Mouse (Mus musculus): ENCODE results near the gene Eppin.
"Not testable (repeated sequence)": the region's sequence is repeated elsewhere in the genome, so short reads cannot be mapped to it uniquely, and the experiment has no call there.

Eppin gene

DNA sequence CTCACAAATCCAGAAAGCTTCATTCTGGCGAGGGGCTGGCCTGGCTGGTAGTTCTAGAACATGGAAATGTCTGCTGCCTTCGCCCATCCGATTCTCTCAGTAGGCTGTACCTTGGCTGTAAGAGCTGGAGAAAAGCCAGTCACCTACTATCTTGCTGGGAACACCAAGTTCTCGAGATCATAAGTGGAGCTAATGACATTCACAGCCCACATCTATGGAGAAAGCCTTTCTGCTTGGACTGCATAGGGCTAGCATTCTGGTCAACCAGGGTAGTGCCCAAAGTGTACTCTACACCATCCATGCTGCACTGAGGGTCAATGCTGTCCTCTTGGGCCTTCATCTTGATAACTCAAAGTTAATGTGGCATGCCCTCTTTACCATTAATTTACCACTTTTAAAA is at the start of gene Eppin:
Eppin (minus strand) TSS at position 101 of the 400 bp plus-strand sequence.
- DNase-seq (ENCODE audit: low read depth, low spot score), result no peak

DNA sequence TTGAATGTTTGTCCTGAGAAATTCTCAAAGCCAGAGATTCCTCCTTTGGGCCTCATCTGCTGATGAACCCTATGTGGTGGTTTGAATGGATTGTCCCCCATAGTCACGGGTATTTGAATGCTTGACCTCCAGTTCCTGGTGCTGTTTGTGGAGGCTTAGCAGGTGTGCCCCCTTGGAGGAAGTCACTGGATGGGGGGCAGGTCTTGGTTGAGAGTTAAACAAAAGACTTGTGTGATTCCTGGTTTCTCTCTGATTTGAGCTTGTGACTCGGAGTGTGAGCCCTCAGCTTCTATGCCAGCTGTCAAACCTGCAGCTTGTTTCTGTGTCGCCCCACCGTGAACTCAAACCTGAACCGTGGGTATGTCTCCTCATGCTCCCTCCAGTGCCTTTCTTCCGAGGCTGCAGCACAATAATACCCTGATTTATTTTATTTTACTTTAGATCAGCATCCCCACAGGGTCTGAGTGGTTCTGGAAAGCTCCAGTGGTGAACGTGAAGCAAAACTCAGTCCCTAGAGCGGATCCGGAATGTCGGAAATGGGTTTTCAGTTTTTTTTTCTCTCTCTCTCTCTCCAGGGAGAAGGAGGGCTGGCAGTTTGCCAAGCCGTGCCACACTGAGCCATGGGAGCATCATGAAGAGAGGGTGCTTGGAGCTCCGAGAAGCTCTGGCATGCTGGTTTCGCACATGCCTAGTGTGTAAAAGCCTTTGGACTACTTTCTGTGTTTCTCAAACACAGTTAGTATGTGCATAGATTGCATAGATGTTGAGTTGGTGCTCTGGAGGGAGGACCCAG is 48.7 kb upstream of the Eppin start:
- no peak for DNase-seq (ENCODE audit: low read depth, low spot score)

DNA sequence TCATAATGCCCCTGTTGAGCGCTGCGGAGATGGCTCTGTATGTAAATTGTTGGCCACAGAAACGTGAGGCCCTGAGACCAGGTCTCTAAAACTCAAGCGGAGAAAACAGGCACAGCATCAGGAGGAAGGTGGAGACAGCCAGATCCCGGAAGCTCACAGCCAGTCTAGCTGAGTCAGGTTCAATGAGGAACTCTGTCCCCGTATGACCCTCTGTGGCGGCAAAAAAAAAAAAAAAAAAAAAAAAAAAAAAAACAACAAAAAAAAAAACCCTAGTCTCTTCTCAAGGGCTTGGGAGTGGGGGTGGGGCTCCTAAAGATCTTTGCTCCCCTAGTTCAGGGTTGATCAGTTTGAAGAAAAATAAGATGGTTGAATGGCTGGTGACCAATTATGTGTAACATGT is 47.7 kb upstream of the Eppin start:
- DNase-seq (ENCODE audit: low read depth, low spot score), result no peak

DNA sequence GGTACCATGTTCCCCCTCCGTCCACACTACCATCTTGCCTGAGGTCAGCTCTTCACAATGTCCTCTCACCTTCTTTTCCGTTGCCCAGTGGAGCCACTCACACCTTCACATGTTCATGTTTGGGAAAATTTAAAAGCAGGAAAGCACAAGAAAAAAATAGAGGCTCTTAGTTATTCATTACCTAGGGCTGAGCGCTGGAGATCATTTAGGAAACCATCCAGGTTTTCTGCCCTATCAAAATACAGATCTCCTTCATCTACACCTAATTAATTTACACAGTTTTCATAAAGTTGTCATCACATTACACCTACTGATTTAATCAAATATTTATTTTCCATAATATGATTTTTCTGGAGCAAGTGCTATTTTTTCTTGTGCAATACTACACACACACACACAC is 45.3 kb upstream of the Eppin start, which contains the start of gene Wfdc16:
Wfdc16 (minus strand) TSS at position 101 of the 400 bp plus-strand sequence.
- DNase-seq (ENCODE audit: low read depth, low spot score), result no peak

DNA sequence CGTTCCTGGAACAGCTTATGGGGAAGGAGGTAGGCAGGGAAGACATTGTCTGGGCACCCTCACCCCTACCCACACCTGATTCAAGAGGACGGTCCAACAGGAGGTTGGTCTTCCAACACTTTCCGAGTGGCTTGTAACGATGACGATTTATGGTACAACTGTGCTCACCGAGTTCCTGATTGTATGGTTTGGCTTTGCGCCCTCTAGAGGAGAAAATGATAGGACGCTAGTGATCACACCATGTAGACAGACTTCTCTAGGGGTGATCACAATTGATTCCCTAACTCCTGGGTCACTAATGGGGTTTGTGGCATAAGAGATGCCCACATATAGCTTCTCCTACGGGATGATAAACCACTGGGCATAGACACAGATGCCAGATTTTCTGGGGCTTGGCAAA is 41.9 kb upstream of the Eppin start:
- no peak for DNase-seq (ENCODE audit: low read depth, low spot score)

DNA sequence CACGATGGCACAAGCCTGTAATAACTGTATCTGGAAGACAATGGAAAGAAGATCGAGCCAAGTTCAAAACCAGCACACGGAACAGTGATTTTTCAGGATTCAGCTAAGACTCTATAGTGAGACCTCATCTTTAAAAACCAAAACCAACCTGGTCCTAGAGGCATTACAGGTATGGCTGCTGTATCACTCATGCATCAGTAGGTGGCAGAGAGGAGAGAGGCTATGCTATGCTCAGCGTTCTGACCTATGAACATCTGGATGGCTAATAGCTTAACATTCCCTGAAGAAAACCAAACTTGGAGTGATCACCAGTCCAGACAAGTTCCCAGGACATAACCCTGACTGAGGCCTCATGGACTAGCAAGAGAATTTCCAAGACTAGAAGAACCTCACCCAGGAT is 28.4 kb upstream of the Eppin start:
- DNase-seq (ENCODE audit: low read depth, low spot score), result no peak

DNA sequence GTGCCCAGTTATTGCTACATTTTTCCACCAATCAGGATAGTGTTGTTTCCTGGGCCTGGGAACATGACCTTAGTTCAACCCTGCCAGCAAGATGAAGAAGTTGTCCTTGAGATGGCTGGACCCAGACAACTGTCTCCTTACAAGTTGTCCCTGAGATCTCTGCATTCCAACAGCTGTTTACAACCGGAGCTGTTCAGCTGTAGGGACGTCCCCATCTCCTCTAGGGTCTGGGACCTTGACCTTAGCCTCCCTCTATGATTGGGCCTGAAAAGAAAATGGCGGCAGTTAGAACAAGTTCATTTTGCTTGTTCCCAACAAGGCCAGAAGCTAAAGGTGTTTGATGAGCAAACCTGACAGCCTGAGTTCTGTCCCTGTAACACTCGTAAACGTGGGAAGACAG is 25.7 kb upstream of the Eppin start:
- DNase-seq (ENCODE audit: low read depth, low spot score), result no peak

DNA sequence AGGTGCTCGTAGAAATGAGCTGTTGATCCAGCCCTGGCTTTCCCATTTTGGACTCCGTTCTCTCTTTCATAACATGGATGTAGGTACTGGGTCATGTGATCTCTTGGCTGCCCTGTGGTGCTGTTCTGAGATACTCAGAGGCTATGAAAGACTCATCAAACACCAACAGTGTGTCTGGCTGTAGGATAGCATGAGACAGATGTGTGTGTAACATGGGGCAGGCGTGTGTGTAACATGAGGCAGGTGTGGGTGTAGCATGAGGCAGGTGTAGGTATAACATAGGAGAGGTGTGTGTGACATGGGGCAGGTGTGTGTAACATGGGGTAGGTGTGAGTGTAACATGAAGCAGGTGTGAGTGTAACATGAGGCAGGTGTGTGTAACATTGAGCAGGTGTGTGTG is 22.0 kb upstream of the Eppin start:
- no peak for DNase-seq (ENCODE audit: low read depth, low spot score)

DNA sequence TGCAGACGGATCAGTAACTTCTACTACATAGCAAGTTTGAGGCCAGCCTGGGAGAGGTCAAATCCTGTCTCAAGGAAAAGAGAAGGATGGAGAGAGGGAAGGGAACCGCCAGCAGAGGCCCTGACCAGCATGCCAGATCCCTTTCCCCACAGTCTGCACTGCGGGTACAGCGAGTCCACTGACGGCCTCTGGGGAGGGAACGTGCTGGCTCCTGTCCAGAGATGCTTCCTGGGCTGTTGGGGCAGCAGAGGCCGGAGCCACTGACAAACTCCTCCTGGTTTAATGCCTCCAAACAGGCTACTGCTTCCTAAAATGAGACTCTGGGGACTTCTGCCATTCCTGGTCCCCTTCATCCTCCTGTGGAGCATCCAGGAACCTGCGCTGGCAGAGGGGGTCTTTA is 20.1 kb upstream of the Eppin start, which contains the start of the genes Wfdc6b and Wfdc8:
Wfdc6b (plus strand) TSS at position 52 of the 400 bp plus-strand sequence.
Wfdc8 (minus strand) TSS at position 156 of the 400 bp plus-strand sequence.
- not testable (repeated sequence) for DNase-seq (ENCODE audit: low read depth, low spot score)

DNA sequence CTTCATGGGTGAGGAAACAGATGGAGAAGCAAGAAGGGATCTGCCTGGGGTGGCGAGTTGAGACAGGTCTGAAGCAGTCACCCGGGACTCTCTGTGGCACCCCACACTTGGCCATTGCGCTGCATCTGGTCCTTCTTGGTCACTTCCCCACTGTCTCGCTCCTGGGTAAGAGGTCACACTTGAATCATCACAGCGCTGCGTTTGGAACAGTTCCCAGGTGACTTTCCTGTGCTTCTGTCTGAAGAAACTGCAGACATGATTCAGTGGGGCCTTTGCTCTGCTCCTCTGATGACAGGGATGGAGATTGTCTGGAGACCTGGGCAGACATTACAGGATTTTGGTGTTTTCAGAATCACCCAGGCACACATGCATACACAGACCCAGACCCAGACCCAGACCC is 15.4 kb upstream of the Eppin start:
- no peak for DNase-seq (ENCODE audit: low read depth, low spot score)

DNA sequence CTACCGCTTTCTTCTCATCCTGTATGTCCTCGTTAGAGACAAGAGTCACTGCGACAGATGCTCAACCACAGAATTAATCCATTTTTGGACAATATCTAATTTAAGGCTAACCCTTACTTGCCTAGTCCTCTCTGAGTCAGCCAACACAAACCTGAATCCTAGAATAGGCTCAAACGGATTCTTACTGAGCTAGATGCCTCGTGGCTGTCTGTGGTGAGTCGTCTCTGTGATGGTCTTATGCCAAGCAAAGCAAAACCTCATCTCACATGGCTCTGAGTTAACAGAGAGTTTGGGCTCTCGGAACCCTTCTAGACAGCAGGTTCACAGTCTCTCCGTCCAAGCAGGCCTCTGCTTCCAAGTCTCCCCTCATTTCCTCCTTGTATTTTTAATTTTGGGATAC is 11.0 kb upstream of the Eppin start:
- no peak for DNase-seq (ENCODE audit: low read depth, low spot score)

DNA sequence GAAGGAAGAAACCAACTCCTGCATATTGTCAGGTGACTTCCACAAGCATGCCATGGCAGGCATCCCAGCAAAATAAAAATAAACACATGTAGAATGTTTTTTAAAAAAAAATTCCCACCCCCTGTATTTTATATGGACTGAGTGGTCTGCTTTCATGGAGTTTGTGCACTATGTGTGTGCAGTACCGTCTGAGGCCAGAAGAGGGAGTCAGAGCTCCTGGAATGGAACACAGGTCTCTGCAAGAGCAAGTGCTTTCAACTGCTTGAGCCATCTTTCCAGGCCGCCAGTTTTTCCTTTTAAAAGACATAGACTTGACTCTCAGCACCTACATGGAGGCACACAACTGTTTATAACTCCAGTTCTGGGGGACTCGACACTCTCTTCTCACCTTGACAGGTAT is 10.1 kb upstream of the Eppin start:
- DNase-seq (ENCODE audit: low read depth, low spot score), result no peak

DNA sequence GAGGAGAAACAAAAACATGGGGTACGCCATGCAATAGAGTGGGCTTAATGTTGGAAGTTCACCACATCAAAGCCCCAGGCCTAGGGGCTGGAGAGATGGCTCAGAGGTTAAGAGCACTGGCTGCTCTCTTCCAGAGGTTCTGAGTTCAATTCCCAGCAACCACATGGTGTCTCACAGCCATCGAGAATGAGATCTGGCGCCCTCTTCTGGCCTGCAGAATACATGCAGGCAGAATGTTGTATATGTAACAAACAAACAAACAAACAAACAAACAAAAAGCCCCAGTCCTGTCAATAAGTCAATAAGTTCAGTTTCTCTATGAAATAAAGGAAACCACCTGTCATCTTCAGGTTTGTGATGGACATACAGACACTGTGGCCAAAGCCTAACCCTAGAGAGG is 6.8 kb upstream of the Eppin start:
- no peak for DNase-seq (ENCODE audit: low read depth, low spot score)

DNA sequence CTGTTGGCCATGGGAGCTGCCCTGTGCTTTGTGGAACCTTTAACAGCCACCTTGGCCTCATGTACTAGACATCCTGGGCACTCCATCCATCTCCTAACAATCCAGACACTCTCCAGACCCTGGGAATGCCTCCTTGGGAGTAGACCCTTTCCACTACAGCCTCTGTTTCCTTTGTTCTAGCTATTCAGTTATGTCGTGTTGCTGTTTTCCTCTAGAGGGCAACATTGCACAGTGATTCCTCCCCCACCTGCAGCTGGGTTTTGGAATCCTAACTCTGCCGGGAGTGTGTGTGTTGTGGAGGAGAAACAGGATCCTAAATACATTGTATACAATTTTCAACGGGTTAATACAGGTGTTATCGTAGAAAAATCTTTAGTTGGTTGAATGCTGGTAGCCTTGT is 1.4 kb downstream of the Eppin start:
- DNase-seq (ENCODE audit: low read depth, low spot score), result peak; percentile 56

DNA sequence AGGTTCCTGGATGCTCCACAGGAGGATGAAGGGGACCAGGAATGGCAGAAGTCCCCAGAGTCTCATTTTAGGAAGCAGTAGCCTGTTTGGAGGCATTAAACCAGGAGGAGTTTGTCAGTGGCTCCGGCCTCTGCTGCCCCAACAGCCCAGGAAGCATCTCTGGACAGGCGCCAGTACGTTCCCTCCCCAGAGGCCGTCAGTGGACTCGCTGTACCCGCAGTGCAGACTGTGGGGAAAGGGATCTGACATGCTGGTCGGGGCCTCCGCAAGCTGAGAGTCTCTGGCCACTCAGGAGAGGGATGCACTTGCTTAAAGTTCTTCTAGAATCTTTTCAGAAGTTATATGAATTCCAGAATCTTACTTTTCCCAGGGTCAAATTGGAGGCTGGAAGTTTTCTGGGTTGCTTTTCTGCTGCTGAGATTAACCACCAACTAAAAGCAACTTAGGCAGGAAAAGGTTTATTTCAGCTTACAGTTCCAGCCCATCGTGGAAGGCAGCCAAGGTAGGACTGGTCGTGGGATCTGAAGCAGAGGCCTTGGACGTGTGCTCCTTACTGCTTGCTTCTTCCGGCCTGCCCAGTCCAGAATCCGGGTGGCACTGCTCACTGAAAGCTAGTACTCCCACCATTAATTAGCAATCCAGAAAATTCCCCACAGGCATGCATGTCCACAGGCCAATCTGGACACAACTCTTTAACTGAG is 8.2 kb downstream of the Eppin start, which contains the start of gene Wfdc6a:
Wfdc6a (minus strand) TSS at position 423 of the 701 bp plus-strand sequence.
- DNase-seq (ENCODE audit: low read depth, low spot score), result not testable (repeated sequence)

DNA sequence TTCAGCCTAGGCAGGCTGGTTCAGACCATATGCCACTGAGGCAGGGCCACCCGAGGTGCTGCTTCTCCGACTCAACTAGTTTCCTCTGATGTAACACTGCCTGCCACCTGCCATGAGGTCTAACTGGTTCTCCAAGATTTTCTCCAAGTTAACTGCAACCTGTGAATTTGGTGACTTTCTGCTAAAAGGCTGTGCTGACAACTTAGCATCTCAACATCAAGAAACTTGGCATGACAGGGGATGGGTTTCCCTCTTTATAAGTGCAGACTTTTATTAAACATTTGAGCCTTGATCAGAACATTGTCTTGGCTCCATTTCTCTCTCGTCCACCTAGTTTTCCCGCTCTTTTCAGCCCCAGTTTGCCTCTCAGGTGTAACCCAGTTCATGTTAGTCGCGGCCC is 20.0 kb downstream of the Eppin start, which contains the start of gene Spint3:
Spint3 (minus strand) TSS at position 101 of the 400 bp plus-strand sequence.
- DNase-seq (ENCODE audit: low read depth, low spot score), result not testable (repeated sequence)

DNA sequence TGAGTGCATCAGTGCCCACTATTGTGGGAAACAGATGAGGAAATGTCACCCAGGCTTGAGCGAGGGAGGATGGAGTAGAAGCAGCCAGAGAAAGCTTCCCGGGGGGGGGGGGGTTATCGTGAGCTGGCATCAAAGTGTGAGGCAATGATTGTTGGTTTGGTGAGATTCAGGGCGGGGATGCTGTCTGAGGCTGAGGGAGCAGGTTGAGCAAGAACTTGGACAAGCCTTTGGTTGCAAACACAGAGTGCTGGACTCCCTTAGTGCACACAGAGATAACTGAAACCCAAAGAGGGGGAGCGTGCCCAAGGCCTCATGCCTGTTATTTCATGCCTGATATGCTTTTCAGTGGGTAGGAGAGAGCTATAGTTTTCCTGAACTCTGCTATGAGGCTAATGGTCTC is 25.9 kb downstream of the Eppin start:
- DNase-seq (ENCODE audit: low read depth, low spot score), result no peak

DNA sequence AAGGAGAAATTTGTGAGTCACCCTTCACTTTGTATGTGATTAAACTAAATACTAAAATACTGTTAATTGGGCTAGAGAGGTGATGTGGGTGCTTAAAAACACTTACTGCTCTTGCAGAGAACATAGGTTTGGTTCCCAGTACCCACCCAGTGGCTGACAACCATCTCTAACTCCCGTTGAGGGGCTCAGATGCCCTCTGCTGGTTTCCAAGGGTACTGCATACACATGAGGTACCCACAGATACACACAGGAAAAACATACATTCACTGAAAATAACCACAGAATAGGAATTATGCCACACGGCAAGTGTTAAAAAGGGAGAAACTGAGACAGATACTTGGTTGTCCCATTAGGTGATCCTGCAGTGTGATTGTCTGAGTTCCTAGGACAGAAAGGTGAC is 26.4 kb downstream of the Eppin start:
- DNase-seq (ENCODE audit: low read depth, low spot score), result no peak

DNA sequence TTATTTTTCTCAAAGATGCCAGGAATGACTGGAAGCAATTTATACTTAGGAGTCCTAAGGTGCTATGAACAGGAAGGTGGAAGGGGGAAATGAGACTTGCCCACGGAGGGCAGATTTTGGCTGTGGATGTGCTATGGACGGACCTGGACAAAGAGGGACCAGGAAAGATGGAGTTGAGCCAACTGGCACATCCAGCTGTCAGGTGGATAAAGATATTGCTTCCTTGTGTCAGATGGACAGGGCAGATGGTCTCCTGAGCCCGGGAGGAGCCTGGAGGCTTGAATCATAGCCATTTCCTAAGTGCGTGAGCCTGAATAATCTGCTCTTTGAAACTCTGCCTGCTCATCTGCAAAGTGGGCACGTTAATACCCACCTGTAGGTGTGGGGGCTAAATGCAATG is 29.0 kb downstream of the Eppin start:
- no peak for DNase-seq (ENCODE audit: low read depth, low spot score)

DNA sequence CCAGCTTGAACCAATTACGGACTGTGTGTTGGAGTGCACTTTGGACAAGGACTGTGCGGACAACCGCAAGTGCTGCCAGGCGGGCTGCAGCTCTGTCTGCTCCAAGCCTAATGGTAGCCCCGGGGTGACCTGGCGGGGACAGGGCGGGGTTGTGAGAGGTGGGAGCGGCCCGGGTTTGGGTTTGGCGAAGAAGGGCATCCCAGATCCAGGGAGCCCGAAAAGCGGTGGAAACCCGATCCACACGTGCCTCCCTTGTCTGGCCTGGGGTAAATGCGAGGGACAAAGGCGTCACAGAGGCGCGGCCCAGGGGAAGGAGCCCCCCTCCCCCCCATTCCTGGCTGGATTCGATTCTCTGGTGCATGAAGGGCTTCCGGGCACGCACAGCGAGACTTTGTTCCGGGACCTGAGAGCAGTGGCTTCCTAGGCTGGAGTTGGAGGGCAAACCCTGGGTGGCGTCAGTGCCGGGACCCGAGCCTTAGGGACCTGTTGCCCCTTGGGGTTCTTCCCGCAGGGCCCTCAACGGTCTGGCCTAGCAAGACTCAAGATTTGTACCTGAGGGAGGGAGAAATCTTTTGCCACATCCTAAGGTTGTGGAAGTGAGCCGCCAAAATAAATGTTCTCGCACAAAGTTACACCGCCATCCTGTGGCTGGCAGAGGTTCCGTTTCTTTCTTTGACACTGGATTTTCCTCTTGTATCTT is 29.9 kb downstream of the Eppin start:
- DNase-seq (ENCODE audit: low read depth, low spot score), result peak; percentile 37

DNA sequence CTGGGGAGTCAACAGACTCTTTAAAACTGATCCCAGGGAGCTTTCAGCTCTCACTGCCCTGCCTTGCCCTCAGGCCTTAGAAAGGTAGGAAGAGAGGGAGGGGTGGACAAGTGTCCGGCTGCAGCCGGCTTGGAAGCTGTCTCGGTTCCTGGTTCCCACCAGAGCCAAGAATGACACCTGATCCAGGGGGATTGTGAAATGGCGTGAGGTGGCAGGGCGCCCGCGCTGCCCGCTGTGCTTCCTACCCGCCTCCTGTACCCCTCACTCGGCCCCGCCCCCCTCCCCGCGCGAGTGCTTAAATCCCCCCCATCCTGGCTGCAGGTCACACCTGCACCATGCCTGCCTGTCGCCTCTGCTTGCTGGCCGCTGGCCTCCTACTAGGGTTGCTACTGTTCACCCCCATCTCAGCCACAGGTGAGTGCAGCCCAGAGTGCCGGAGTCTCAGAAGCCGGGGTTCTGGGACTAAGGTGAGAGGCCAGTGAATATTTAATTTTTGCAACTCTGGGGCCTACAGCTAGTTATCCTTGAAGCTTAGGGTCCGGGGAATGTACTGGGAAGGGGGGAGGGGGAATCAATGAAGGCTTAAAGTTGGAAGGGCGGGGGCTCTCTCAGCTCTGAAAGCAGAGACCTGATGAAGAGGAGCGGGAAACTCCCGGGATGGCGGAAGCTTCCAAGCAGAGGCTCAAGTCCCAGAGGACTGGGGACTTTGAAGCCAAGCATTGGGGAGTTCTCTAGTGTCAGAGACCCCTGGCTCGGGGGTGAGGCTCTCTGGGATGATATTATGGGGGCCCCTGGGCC is 30.8 kb downstream of the Eppin start, which contains the start of gene Wfdc2:
Wfdc2 (plus strand) TSS at position 23 of the 798 bp plus-strand sequence.
- no peak for DNase-seq (ENCODE audit: low read depth, low spot score)
